Mouse (Mus musculus) hindbrain, postnatal 0 days (tissue): ENCODE results near the gene Rbfox2. TPM values are rescaled to one million over a fixed set of nuclear protein-coding genes. Genes with fewer than 3 reads are reported as not detected.

Experiments used
- ATAC-seq: fragments of 200-750 bp; cut with Nextera tagmentation; 2 replicates; pipeline ENCODE4 v1.8.0; 2017; ENCODE audit warnings: mild to moderate bottlenecking, moderate TSS enrichment, moderate library complexity
- DNase-seq: peaks from one replicate; pipeline ENCODE4 v3.0.0-alpha.2; 2015; ENCODE audit warnings: low spot score
- H3K27ac ChIP-seq: fragments of 300-500 bp; sonication (generic); 2 replicates; pipeline ENCODE4 v1.5.1; 2014; ENCODE audit warnings: mild to moderate bottlenecking
- H3K27me3 ChIP-seq: fragments of 300-500 bp; sonication (generic); 2 replicates; pipeline ENCODE4 v1.6.1; 2014; ENCODE audit warnings: low read length, mixed read lengths; ENCODE audit not compliant: insufficient read depth
- H3K36me3 ChIP-seq: fragments of 300-500 bp; sonication (generic); 2 replicates; pipeline ENCODE4 v1.6.1; 2014; ENCODE audit warnings: low read length, mixed read lengths; ENCODE audit not compliant: insufficient read depth
- H3K4me1 ChIP-seq: fragments of 300-500 bp; sonication (generic); 2 replicates; pipeline ENCODE4 v1.6.1; 2014; ENCODE audit warnings: antibody characterized with exemption, low read length, mixed read lengths; ENCODE audit not compliant: insufficient read depth
- H3K4me2 ChIP-seq: fragments of 300-500 bp; sonication (generic); 2 replicates; pipeline ENCODE4 v1.6.1; 2014; ENCODE audit warnings: low read depth, mild to moderate bottlenecking, low read length, moderate library complexity, mixed read lengths
- H3K4me3 ChIP-seq: fragments of 300-500 bp; sonication (generic); 2 replicates; pipeline ENCODE4 v1.5.1; 2014; ENCODE audit warnings: low read length
- H3K9ac ChIP-seq: fragments of 300-500 bp; sonication (generic); replicated peaks from 2 replicates; pipeline ENCODE4 v1.6.1; 2014; ENCODE audit warnings: mild to moderate bottlenecking, low read length, moderate library complexity, mixed read lengths
- H3K9me3 ChIP-seq: fragments of 300-500 bp; sonication (generic); 2 replicates; pipeline ENCODE4 v1.6.1; 2016; ENCODE audit warnings: low read length, mixed read lengths
- CTCF ChIP-seq: IDR thresholded peaks from 2 replicates; pipeline ENCODE4 v1.5.1; 2016; ENCODE audit warnings: antibody characterized with exemption, control low read depth, low read depth
- WGBS: fragments of 180-500 bp; shearing (Covaris S2); extraction: QIAGEN DNeasy Blood & Tissue Kit; methylation state at CpG from one replicate; pipeline ENCODE4 v1.1.7; 2014; 5-methylcytosine and 5-hydroxymethylcytosine counted together
- polyA plus RNA-seq: library from polyadenylated mRNA; unstranded; fragments of >200 nt; fragmentation: Nextera tagmentation; extraction: Ambion mirVana; gene quantifications from 2 replicates; pipeline ENCODE4 v1.2.1, GENCODE M21; 2015
- total RNA-seq: library from RNA; depleted of rRNA; stranded (reverse); fragments of >200 nt; gene quantifications from 2 replicates; pipeline ENCODE4 v1.2.3, GENCODE M21; 2014

Rbfox2 gene
- total and polyA plus RNA-seq, 2 experiments from 2014 or later, result 91.9 to 294 TPM

DNA sequence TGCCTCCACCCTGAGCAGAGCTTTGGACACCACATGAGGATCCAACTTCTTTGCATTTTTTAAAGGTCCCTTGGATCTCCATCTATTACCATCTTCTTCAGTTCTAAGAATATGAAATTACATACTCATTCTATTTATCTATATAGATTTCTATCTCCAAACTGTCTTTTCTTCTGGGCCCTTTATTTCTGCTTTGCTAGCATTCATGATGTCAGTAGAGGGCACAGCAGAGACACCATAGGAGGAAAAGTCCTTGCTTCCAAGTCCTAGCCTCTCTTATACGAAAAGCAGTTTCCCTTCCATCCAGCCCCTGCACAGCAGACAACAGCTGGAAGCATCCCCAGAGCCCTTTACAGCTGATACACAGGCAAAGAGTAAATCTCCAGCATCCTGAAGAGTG is 69.1 kb downstream of the Rbfox2 start:
- Histone ChIP-seq H3K27me3 (no peaks in the 10 kb centered on the region), H3K36me3 (no peaks in the 10 kb centered on the region), H3K9ac (no peak overlapping the region), H3K27ac (no peak overlapping the region), H3K4me2 (no peak overlapping the region), H3K9me3 (no peaks in the 10 kb centered on the region), H3K4me1 (peaks cover 3% of the 10 kb centered on the region; the same call in 1 of the 2 replicates), H3K4me3 (no peak overlapping the region)
- 48% methylated on average over 1 of the region's 1 CpGs for WGBS
- no peak for TF ChIP-seq CTCF
- no peak for DNase-seq
- ATAC-seq, result no peak

DNA sequence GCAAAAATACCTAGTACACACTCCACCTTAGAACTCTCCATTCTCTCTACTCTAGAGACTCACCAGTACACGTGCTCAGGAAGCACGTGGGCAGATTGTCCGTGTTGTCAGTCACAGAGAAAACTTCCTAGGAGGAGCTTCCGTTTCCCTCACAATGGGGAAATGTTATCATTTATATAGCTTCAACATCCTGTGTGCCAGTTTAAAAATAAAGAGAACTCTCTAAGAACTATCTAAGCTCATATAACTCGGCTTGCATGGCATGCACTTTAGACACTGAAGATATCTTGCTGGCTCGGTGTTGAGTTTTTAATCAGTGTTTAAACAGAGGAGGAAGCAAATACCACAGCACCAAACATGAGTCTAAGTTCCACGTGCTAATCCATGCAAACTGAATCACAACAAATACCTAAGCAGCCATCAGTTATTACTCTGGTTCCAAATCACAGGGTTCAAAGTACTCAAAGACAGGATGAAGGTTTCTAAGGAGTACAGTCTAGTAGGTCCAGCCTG is 70.7 kb downstream of the Rbfox2 start:
- ATAC-seq (no peak), DNase-seq (no peak)
- TF ChIP-seq CTCF, result no peak
- H3K9ac ChIP-seq, result no peak overlapping the region
- H3K27ac ChIP-seq, result no peak overlapping the region
- H3K9me3 ChIP-seq, result no peaks in the 10 kb centered on the region
- H3K27me3 ChIP-seq, result no peaks in the 10 kb centered on the region
- peaks cover 3% of the 10 kb centered on the region; the same call in 1 of the 2 replicates for H3K4me1 ChIP-seq
- no peak overlapping the region for H3K4me2 ChIP-seq
- no peak overlapping the region for H3K4me3 ChIP-seq
- 61% methylated on average over 7 of the region's 7 CpGs for WGBS
- H3K36me3 ChIP-seq, result no peaks in the 10 kb centered on the region

DNA sequence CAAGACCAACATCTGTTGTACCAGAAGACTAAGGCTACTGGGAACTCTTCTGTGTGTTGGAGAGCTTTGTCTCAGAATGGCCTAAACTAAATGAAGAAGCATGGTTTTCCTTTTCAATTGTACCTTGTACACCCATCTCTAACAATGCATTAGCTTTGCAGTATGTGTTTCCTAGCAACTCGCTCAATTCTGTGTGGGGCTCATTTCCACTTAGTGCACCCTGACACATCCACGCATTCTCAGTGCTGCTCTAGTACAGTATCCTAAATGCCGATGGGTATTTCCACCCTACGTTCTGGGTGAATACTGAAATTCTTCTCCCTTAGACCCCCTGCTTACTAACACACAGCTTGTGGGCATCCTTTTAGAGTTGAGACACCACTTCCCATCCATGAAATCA is 71.3 kb downstream of the Rbfox2 start:
- 64% methylated on average over 4 of the region's 4 CpGs for WGBS
- H3K27me3 ChIP-seq, result no peaks in the 10 kb centered on the region
- H3K4me2 ChIP-seq, result no peak overlapping the region
- H3K4me3 ChIP-seq, result no peak overlapping the region
- H3K9me3 ChIP-seq, result no peaks in the 10 kb centered on the region
- no peak overlapping the region for H3K9ac ChIP-seq
- H3K27ac ChIP-seq, result no peak overlapping the region
- ATAC-seq, result no peak
- H3K36me3 ChIP-seq, result no peaks in the 10 kb centered on the region
- no peak for TF ChIP-seq CTCF
- DNase-seq, result no peak
- peaks cover 3% of the 10 kb centered on the region; the same call in 1 of the 2 replicates for H3K4me1 ChIP-seq

DNA sequence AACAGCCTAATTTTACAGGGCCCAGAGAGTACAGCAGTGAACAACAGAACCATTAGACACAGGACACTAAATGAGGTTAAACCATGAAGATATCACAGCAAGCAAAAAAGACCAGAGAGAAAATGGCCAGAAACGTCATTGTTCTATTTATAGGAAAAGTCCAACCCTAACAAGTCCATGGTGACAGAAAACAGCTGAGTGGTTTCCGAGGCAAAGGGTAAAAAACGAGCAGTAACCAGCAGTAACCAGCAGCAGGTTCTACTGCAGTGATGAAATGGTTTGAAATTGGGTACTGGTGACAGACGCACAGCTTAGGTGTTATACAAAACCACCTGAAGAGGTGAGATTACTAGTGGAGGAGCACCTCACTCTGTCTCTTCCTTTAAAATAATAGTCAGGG is 72.5 kb downstream of the Rbfox2 start:
- no peak overlapping the region for H3K27ac ChIP-seq
- ATAC-seq, result no peak

DNA sequence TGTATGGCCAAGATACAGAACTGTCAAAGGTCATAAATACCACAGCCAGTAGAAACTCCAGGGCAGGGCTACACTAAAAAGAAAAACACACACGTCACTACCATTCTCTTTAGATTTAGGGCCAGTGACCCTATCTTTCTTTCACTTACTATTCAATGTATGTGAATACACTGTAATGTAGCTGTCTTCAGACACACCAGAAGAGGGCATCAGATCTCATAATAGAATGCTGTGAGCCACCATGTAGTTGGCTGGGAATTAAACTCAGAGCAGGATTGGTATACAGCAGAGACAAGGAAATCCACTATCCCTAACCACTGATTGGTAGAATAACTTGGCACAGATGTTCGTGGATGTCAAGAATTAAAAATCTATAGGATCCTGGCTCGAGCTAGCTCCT is 76.7 kb downstream of the Rbfox2 start:
- no peaks in the 10 kb centered on the region for H3K4me1 ChIP-seq
- no peak overlapping the region for H3K27ac ChIP-seq
- ATAC-seq (no peak), DNase-seq (no peak)
- H3K36me3 ChIP-seq, result peaks cover 3% of the 10 kb centered on the region; the same call in 1 of the 2 replicates
- WGBS, result 71% methylated on average over 3 of the region's 3 CpGs
- TF ChIP-seq CTCF, result peak; percentile 25; the same call in 1 of the 2 replicates
- no peak overlapping the region for H3K4me2 ChIP-seq
- H3K27me3 ChIP-seq, result no peaks in the 10 kb centered on the region
- H3K9me3 ChIP-seq, result no peaks in the 10 kb centered on the region
- no peak overlapping the region for H3K9ac ChIP-seq
- no peak overlapping the region for H3K4me3 ChIP-seq

More for the DNA sequence above, 72.5 kb downstream of the Rbfox2 start:
- Histone ChIP-seq H3K4me2 (no peak overlapping the region), H3K4me1 (peaks cover 3% of the 10 kb centered on the region; the same call in 1 of the 2 replicates), H3K36me3 (no peaks in the 10 kb centered on the region), H3K4me3 (no peak overlapping the region), H3K9me3 (no peaks in the 10 kb centered on the region), H3K9ac (no peak overlapping the region), H3K27me3 (no peaks in the 10 kb centered on the region)
- no peak for DNase-seq
- 51% methylated on average over 4 of the region's 4 CpGs for WGBS
- no peak for TF ChIP-seq CTCF

DNA sequence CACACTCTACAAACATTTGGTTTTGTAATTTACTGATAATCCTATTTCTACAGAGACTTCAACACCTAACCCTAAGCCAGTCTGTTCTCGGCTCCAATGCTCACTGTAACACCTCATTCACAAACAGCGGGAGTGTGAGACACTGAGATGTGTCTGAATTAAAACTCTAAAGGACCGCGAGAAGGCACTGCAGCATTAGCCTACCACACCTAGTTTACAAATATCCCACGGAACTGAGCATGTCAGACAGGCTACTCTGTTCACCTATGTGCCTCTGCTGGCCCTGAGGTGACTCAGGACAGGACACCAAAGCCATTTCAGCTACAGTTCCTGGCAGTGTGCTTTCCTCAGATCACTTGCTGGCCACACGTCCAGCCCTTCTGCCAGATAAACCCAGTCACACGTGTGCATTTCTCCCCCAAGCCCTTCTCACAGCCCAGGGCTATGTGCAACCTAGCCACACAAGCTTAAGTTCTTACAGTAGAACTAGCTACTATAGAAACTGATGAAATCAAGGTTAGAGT is 79.9 kb downstream of the Rbfox2 start:
- Histone ChIP-seq H3K9me3 (no peaks in the 10 kb centered on the region), H3K27me3 (no peaks in the 10 kb centered on the region), H3K4me1 (no peaks in the 10 kb centered on the region), H3K36me3 (peaks cover 3% of the 10 kb centered on the region; the same call in 1 of the 2 replicates), H3K4me3 (no peak overlapping the region), H3K4me2 (no peak overlapping the region), H3K27ac (no peak overlapping the region), H3K9ac (no peak overlapping the region)
- ATAC-seq (no peak), DNase-seq (no peak)
- WGBS, result 75% methylated on average over 7 of the region's 7 CpGs
- TF ChIP-seq CTCF, result no peak

DNA sequence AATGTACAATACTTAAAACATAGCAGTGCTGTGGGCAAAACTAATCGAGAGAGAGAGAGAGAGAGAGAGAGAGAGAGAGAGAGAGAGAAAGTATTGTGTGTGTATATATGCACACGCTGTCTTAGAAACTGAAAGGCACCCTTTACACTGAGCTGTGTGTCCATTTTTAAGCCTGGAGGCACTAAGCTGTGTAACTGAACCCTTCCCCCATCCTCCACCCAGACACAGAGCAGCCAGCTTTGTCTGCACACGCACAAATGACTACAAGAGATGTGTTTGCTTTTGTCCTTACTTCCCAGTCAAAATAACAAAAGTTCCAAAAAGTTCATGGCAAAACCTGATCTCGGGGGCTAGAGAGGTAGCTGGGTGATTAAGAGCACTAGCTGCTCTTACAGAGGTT is 80.9 kb downstream of the Rbfox2 start:
- H3K4me1 ChIP-seq, result no peaks in the 10 kb centered on the region
- no peaks in the 10 kb centered on the region for H3K27me3 ChIP-seq
- no peak overlapping the region for H3K9ac ChIP-seq
- no peak for ATAC-seq
- H3K27ac ChIP-seq, result no peak overlapping the region
- H3K4me3 ChIP-seq, result no peak overlapping the region
- peaks cover 3% of the 10 kb centered on the region; the same call in 1 of the 2 replicates for H3K36me3 ChIP-seq
- no peak overlapping the region for H3K4me2 ChIP-seq
- no peak for DNase-seq
- H3K9me3 ChIP-seq, result no peaks in the 10 kb centered on the region
- 58% methylated on average over 4 of the region's 4 CpGs for WGBS
- no peak for TF ChIP-seq CTCF
